Mouse (Mus musculus) adrenal gland, adult 18-20 months (tissue): Measurements from ENCODE around the gene Hist1h2ak. TPM values are rescaled to one million over a fixed set of nuclear protein-coding genes. Genes with fewer than 3 reads are reported as not detected.
"Not testable (repeated sequence)": the region's sequence is repeated elsewhere in the genome, so short reads cannot be mapped to it uniquely, and the experiment has no call there.

Experiments used
- DNase-seq, 2 experiments: peaks; one replicate each; pipeline ENCODE4 v3.0.0; 2021 to 2022; ENCODE audit warnings: low spot score in 2 of 2
- total RNA-seq, 2 experiments: library from RNA; stranded (reverse); gene quantifications; 1 replicate in 1 of 2; 2 replicates in 1 of 2; pipeline ENCODE4 v1.2.3; 2021

Hist1h2ak gene
- total RNA-seq, 2 experiments from 2014 or later = 7.9 to 8.1 TPM

- no peak for DNase-seq
Observed at GRCm38 (mm10) chr13:21722373-21722925, 31.2 kb downstream of the Hist1h2ak start.

- DNase-seq = peak; percentile 30 to 44
Observed at GRCm38 (mm10) chr13:21721757-21722372, 31.8 kb downstream of the Hist1h2ak start, which contains the start of gene Hist1h2bm. Gene Hist1h2bm (plus strand): TSS chr13:21722044.

- DNase-seq = not testable (repeated sequence)
Observed at GRCm38 (mm10) chr13:21721107-21721756, 32.4 kb downstream of the Hist1h2ak start.

DNA sequence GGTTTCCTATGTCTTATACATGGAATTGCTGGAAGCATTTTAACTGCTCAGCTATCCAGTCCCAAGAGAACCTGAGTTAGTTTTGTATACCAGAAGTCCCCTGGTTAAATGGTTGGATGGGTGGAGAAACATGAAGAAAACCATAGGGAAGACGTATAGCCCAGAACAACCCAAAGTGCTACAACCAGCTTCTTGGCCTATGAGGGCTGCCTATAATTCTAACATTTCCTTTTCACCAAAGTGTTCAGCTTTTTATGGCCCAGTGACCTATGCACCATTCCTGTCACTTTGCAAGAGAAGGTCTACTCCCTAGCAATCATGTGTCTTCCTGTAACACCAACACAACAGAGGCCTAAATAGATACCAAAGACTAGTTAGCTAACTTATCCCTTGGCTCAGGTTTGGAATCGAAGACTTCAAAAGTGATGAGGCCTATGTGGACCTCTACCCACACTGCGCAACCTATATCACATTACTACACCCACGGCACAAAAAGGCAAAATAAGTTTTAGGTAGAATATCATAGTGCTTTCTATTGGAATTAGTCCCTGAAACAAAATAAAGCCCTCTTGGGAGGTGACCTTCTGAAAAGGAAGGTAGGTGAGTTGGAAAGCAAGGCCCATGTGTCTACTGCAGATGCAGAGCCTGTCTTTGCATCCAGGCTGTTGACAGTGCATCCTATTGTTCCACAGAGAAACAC, 35.1 kb downstream of the Hist1h2ak start:
- DNase-seq = no peak

GRCm38 (mm10) chr13:21717397-21718357, 36.0 kb downstream of the Hist1h2ak start, which contains the start of gene Hist1h3h:
Gene Hist1h3h (plus strand): TSS chr13:21717659.
- DNase-seq = peak; percentile 62 to 67

GRCm38 (mm10) chr13:21716540-21717391, 36.9 kb downstream of the Hist1h2ak start:
- peak in 1 of 2 experiments; percentile 11 for DNase-seq

- peak; percentile 35 to 73 for DNase-seq
Observed at GRCm38 (mm10) chr13:21715864-21716539, 37.6 kb downstream of the Hist1h2ak start, which contains the start of the genes Hist1h2bl and Hist1h2ai. Gene Hist1h2bl (minus strand): TSS chr13:21716143. Gene Hist1h2ai (plus strand): TSS chr13:21716422.

DNA sequence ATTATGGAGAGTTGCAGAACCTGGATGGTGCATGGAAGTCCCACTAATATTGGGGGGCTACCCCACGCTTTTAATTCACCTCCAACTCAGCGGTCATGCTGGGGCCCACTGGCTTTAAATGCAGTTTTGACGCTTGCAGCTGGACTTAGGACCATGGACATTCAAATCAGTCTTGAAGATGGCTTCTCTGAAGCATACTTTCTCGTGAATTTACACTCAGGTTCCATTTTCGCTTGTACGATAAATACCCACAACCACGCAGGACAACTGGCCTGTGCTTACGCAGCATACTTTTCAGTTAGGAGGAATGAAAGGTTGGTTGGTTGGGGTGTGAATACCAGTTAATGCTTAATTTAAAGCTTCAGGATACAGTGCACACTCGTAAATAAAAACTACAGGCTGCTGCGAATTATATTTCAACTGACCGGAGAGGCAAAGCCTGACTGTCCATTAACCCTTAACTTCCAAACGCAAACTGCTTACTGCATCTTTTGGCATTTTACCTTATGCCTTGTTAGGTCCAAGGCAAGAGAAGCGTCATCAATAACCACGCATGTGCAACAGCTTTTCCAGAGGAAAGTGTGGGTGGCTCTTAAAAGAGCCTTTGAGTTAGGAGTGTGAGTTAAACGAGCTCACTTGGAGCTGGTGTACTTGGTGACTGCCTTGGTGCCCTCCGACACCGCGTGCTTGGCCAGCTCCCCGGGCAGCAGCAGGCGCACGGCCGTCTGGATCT, 38.3 kb downstream of the Hist1h2ak start:
- no peak for DNase-seq

DNA sequence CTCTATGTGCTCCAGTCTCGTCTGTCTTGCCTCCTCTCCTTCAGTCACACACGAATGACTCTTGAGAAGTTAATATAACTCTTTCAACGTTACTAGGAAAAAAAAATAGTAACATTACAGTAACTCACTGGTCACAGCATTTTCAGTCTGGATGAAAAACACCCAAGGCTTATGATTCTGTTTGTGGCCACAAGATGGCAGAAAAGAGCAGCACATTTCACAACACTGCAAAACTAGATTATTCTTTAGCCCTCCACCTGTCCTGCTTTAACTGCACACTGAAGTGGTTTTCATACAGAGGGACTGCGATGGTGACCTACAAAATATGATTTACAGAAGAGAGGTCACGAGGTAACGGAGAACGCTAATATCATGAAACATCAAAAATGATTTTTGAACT, 38.9 kb downstream of the Hist1h2ak start:
- peak; percentile 45 to 49 for DNase-seq

- no peak for DNase-seq
Observed at GRCm38 (mm10) chr13:21711698-21712097, 41.9 kb downstream of the Hist1h2ak start.

- DNase-seq = peak; percentile 74 to 87
Observed at GRCm38 (mm10) chr13:21710821-21711525, 42.7 kb downstream of the Hist1h2ak start.

- DNase-seq = peak; percentile 84 to 88
Observed at GRCm38 (mm10) chr13:21710031-21710711, 43.5 kb downstream of the Hist1h2ak start.

GRCm38 (mm10) chr13:21706669-21707068, 47.0 kb downstream of the Hist1h2ak start:
- no peak for DNase-seq
